Mouse (Mus musculus) liver, embryonic 13.5 days (tissue): ENCODE measurements around the gene H2afx. TPM values are rescaled to one million over a fixed set of nuclear protein-coding genes. Genes with fewer than 3 reads are reported as not detected.
"Not testable (repeated sequence)": the region's sequence is repeated elsewhere in the genome, so short reads cannot be mapped to it uniquely, and the experiment has no call there.

ENCODE experiments used
- ATAC-seq: fragments of 200-750 bp; cut with Nextera tagmentation; 2 replicates; pipeline ENCODE4 v1.8.0; 2017; ENCODE audit warnings: low read depth, mild to moderate bottlenecking, moderate number of reproducible peaks, moderate library complexity
- DNase-seq: peaks from one replicate; pipeline ENCODE4 v3.0.0; 2022
- H3K27ac ChIP-seq: fragments of 300-500 bp; sonication (generic); 2 replicates; pipeline ENCODE4 v1.5.1; 2015; ENCODE audit warnings: moderate library complexity, mild to moderate bottlenecking, inconsistent platforms
- H3K27me3 ChIP-seq: fragments of 300-500 bp; sonication (generic); 2 replicates; pipeline ENCODE4 v1.6.1; 2015; ENCODE audit warnings: mild to moderate bottlenecking, inconsistent platforms
- H3K36me3 ChIP-seq: fragments of 300-500 bp; sonication (generic); 2 replicates; pipeline ENCODE4 v1.6.1; 2015; ENCODE audit warnings: mild to moderate bottlenecking, inconsistent platforms
- H3K4me1 ChIP-seq: fragments of 300-500 bp; sonication (generic); replicated peaks from 2 replicates; pipeline ENCODE4 v1.6.1; 2015; ENCODE audit warnings: inconsistent platforms
- H3K4me2 ChIP-seq: fragments of 300-500 bp; sonication (generic); 2 replicates; pipeline ENCODE4 v1.6.1; 2015; ENCODE audit warnings: inconsistent platforms, mild to moderate bottlenecking, moderate library complexity
- H3K4me3 ChIP-seq: fragments of 300-500 bp; sonication (generic); replicated peaks from 2 replicates; pipeline ENCODE4 v1.5.1; 2015; ENCODE audit warnings: mild to moderate bottlenecking, inconsistent platforms
- H3K9ac ChIP-seq: fragments of 300-500 bp; sonication (generic); 2 replicates; pipeline ENCODE4 v1.6.1; 2015; ENCODE audit warnings: mild to moderate bottlenecking, inconsistent platforms
- H3K9me3 ChIP-seq: fragments of 300-500 bp; sonication (generic); replicated peaks from 2 replicates; pipeline ENCODE4 v1.6.1; 2016; ENCODE audit warnings: inconsistent platforms
- WGBS: fragments of 180-500 bp; shearing (Covaris S2); methylation state at CpG from one replicate; pipeline ENCODE4 v1.1.7; 2015; ENCODE audit not compliant: insufficient replicate concordance; 5-methylcytosine and 5-hydroxymethylcytosine counted together
- polyA plus RNA-seq: library from polyadenylated mRNA; unstranded; fragments of >200 nt; fragmentation: Nextera tagmentation; extraction: Ambion mirVana; gene quantifications from 2 replicates; pipeline ENCODE4 v1.2.1, GENCODE M21; 2015

The H2afx gene
- 208 and 210 TPM in 2 replicates for polyA plus RNA-seq

DNA sequence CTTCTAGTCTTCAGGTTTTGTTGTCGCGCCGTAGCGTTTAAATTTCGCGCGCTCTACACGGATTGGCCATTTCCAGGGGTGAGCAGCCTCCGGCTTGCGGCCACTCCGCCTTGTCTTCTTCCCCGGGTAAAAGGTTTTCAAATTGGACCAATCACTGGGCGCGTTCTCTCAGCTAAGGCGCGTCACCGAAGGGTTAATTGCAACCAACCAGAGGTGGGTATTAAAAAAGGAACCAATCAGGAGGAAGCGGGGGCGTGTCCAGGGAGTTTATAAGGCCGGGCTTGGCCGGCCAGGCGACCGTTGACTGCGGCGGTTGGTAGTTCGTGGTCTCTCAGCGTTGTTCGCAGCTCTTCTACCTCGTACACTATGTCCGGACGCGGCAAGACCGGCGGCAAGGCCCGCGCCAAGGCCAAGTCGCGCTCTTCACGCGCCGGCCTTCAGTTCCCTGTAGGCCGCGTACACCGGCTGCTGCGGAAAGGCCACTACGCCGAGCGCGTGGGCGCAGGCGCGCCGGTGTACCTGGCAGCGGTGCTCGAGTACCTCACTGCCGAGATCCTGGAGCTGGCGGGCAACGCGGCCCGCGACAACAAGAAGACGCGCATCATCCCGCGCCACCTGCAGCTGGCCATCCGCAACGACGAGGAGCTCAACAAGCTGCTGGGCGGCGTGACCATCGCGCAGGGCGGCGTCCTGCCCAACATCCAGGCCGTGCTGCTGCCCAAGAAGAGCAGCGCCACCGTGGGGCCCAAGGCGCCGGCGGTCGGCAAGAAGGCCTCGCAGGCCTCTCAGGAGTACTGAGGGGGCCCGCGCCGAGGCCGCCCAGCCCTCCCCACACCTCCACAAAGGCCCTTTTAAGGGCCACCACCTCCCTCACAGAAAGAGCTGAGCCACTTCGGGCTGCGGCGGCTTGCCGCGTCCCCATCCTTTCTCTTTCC is at the start of gene H2afx:
Gene H2afx, plus strand, starts transcription at position 299 of the 935 bp plus-strand sequence.
- H3K9ac ChIP-seq, result peak within 1 kb of the TSS; percentile 97
- peaks cover 88% of the 10 kb centered on the region for H3K36me3 ChIP-seq
- under 1% methylated on average over 88 of the region's 91 CpGs for WGBS
- no peaks in the 10 kb centered on the region for H3K27me3 ChIP-seq
- peak within 1 kb of the TSS; percentile 99 for H3K27ac ChIP-seq
- peak; percentile 86 for ATAC-seq
- no peaks in the 10 kb centered on the region for H3K9me3 ChIP-seq
- DNase-seq, result peak; percentile 99
- peaks cover 48% of the 10 kb centered on the region for H3K4me1 ChIP-seq
- H3K4me2 ChIP-seq, result peak within 1 kb of the TSS; percentile 78
- H3K4me3 ChIP-seq, result peak within 1 kb of the TSS; percentile 80

DNA sequence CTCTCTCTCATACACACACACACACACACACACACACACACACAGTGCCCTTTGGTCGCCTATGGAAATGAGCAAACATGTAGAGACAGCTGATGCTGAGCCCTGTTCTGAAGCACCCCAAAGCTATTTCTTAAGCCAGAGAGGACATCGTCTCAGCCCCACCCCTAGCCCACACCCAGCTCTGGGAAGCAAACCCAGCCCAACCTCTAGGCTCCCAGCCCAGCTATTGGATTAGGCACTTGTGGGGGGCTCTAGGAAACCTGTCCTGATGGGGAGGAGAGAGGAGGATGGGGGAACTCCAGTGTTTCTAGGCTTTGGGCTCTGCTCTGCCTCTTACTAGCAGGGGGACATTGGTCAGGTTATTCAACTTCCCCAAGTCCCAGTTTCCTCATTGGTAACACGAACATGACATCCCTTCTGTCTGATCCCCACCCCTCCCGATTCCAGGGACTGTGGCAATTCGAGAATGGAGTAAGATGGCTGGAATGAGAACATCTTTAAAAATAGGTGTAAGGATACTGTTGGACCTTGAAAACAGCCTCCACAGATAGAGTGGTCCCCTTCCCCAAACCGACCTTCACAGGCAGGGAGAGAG is 48.1 kb upstream of the H2afx start:
- Histone ChIP-seq H3K36me3 (peaks cover 49% of the 10 kb centered on the region), H3K4me3 (peak overlapping the region; percentile 97), H3K27me3 (0 out of 2 replicates have a peak, but pooled peaks cover 8% of the 10 kb centered on the region), H3K9ac (peak overlapping the region; percentile 99), H3K4me1 (peaks cover 73% of the 10 kb centered on the region), H3K4me2 (peak overlapping the region; percentile 88), H3K9me3 (0 out of 2 replicates have a peak, but pooled peaks cover 3% of the 10 kb centered on the region), H3K27ac (peak overlapping the region; percentile 97)
- WGBS, result 4% methylated on average over 6 of the region's 6 CpGs
- ATAC-seq (peak; percentile 62), DNase-seq (peak; percentile 68)

DNA sequence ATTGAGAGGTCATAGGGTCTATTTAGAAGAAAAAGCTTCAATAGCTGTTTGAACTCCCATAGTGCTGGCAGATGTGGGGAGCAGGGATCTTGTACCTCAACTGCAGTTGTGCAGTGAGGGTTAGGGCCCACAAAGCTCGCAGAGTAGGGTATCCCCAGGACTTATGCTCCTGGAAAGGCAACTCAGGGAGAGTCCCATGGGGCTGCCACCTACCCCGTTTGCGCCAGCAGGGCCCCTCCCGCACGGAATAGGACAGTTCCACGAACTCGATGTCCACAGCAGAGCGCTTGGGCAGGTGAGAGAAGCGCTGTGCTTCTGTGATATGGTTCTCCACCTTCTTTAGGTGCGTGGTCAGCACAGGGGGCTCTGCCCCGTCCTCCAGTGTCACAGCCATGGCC is 47.5 kb upstream of the H2afx start:
- Histone ChIP-seq H3K4me2 (peak overlapping the region; percentile 88), H3K27me3 (0 out of 2 replicates have a peak, but pooled peaks cover 8% of the 10 kb centered on the region), H3K9ac (peak overlapping the region; percentile 99), H3K4me3 (peak overlapping the region; percentile 97), H3K9me3 (0 out of 2 replicates have a peak, but pooled peaks cover 3% of the 10 kb centered on the region), H3K27ac (peak overlapping the region; percentile 97), H3K36me3 (peaks cover 49% of the 10 kb centered on the region), H3K4me1 (peaks cover 73% of the 10 kb centered on the region)
- DNase-seq (peak; percentile 29), ATAC-seq (0 out of 2 replicates have a peak, but pooled peaks have one; percentile 8)
- 6% methylated on average over 11 of the region's 11 CpGs for WGBS

DNA sequence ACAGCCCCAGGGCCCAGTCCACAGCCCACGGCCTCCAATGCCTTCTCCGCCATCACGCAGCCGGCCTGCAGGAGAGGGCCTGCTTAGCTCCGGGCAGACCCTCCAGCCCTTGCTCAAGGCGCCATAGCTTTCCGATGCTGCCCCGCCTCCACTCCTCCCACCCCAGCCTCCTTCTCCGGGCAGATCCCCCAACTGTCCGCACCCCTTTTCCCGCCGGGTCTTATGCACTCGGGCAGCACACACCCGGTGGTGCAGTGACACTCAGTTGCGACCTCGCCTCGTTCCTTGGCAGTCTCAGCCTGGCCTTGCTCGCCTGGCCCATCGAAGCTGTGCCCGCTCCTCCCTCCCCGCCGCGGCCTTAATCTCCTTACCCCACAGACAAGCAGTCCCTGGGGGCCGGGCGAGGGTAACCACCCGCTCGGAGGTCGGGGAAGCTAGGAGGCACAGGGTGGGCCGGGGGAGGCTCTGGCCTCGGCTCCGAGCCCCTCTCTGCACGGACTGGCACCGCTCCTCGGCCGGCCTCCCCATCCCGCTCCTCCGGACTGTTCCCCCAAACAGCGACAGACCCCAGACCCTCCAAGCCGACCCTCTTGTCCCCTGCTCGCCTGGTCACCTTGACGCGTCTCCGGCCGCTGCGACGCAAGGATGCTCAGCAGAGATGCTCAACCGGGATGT is 47.0 kb upstream of the H2afx start:
- Histone ChIP-seq H3K9me3 (0 out of 2 replicates have a peak, but pooled peaks cover 3% of the 10 kb centered on the region), H3K4me2 (peak overlapping the region; percentile 88), H3K4me3 (peak overlapping the region; percentile 97), H3K27ac (peak overlapping the region; percentile 97), H3K36me3 (peaks cover 49% of the 10 kb centered on the region), H3K9ac (peak overlapping the region; percentile 99), H3K4me1 (peaks cover 77% of the 10 kb centered on the region), H3K27me3 (0 out of 2 replicates have a peak, but pooled peaks cover 8% of the 10 kb centered on the region)
- DNase-seq (peak; percentile 48), ATAC-seq (peak; percentile 37)
- 2% methylated on average over 47 of the region's 47 CpGs for WGBS

DNA sequence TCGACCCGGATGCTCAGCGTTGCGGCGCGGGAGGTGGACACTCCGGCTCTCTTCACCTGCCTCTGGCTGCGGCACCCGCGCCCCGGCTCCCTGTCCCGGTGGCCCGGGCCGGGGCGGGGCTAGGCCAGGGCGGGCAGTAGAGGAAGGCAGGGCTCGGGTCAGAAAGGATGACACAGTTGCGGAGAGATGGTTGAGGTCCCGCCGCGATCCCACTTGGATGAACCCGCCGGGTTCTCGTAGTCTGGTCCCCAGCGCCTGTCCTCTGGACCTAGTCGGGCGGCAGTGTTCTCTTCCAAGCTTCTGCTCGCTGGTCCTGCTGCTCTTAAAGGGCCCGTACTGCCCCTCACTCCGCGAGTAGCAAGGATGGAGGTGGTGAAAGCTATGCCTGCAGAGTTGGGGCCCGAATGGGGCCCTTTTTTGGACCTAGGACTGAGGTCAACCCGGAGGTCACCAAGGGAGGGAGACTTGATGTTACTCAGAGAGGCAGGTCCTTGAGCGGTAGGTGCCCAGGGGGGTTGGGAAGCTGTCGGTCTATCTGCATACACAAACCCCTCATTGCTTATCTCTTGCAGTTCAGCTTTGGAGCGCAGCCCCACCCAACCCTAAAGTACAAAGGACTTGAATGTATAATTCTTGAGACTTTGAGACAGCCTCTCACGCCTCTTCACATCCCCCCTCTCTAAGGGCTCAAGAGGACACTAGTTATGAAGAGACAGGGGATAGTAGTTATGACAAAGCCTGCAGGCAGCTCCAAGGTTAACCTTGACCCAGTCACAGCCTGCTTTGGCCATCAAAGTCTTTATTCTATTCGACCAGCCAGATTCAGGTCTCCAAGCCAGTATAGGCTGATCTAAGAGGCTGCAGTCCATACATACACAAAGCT is 46.2 kb upstream of the H2afx start, which contains the start of gene Abcg4:
Gene Abcg4, minus strand, starts transcription at position 540 of the 883 bp plus-strand sequence.
- H3K9ac ChIP-seq, result peak within 1 kb of the TSS; percentile 99
- H3K27me3 ChIP-seq, result 0 out of 2 replicates have a peak, but pooled peaks cover 8% of the 10 kb centered on the region
- ATAC-seq, result peak; percentile 85
- peak within 1 kb of the TSS; percentile 97 for H3K27ac ChIP-seq
- peak within 1 kb of the TSS; percentile 97 for H3K4me3 ChIP-seq
- H3K4me1 ChIP-seq, result peaks cover 77% of the 10 kb centered on the region
- H3K4me2 ChIP-seq, result peak within 1 kb of the TSS; percentile 88
- 0 out of 2 replicates have a peak, but pooled peaks cover 3% of the 10 kb centered on the region for H3K9me3 ChIP-seq
- DNase-seq, result peak; percentile 81
- 1% methylated on average over 38 of the region's 38 CpGs for WGBS
- peaks cover 52% of the 10 kb centered on the region for H3K36me3 ChIP-seq

DNA sequence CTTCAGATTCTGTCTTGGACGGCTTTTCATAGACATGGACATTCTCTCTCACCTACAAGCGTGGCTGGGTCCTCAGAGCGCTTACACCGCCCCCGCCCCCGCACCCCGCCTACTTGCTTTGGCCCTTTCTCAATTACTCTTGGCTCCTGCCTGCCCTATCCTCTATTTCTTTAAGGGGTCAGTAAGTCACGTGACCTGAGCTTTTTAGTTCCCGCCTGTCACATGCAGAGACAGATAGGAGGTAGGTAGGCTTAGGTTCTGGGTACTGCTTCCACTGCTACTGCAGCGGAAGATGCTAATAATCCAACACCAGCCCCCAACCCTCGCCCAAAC is 45.6 kb upstream of the H2afx start:
- Histone ChIP-seq H3K27me3 (0 out of 2 replicates have a peak, but pooled peaks cover 8% of the 10 kb centered on the region), H3K9me3 (0 out of 2 replicates have a peak, but pooled peaks cover 3% of the 10 kb centered on the region), H3K27ac (peak overlapping the region; percentile 97), H3K36me3 (peaks cover 52% of the 10 kb centered on the region), H3K4me1 (peaks cover 71% of the 10 kb centered on the region), H3K4me3 (peak overlapping the region; percentile 97), H3K4me2 (peak overlapping the region; percentile 88), H3K9ac (peak overlapping the region; percentile 99)
- DNase-seq (peak; percentile 33), ATAC-seq (peak; percentile 37)
- WGBS, result 9% methylated on average over 11 of the region's 11 CpGs

DNA sequence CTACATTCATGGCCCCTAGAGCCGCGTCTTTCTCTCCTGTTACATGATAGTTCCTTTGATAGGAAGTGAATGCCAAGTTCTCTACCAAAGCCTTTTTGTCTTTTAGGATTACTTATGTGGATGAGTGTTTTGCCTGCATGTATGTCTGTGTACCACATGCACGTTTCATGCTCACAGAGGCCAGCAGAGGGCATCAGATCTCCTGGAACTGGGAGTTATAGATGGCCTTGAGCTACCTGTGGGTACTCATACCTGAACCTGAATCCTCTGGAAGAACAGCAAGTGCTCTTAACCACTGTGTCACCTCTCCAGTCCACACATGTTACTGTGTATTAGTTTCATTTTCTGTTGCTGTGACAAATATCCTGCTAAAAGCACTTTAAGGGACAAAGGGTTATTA is 42.0 kb upstream of the H2afx start:
- peaks cover 40% of the 10 kb centered on the region for H3K4me1 ChIP-seq
- H3K27me3 ChIP-seq, result 0 out of 2 replicates have a peak, but pooled peaks cover 3% of the 10 kb centered on the region
- H3K9ac ChIP-seq, result no peak overlapping the region
- H3K4me2 ChIP-seq, result no peak overlapping the region
- peak overlapping the region; percentile 25; the same call in 1 of the 2 replicates for H3K27ac ChIP-seq
- ATAC-seq, result no peak
- H3K9me3 ChIP-seq, result 0 out of 2 replicates have a peak, but pooled peaks cover 3% of the 10 kb centered on the region
- DNase-seq, result no peak
- WGBS, result 57% methylated on average over 3 of the region's 3 CpGs
- peaks cover 74% of the 10 kb centered on the region for H3K36me3 ChIP-seq
- H3K4me3 ChIP-seq, result no peak overlapping the region

DNA sequence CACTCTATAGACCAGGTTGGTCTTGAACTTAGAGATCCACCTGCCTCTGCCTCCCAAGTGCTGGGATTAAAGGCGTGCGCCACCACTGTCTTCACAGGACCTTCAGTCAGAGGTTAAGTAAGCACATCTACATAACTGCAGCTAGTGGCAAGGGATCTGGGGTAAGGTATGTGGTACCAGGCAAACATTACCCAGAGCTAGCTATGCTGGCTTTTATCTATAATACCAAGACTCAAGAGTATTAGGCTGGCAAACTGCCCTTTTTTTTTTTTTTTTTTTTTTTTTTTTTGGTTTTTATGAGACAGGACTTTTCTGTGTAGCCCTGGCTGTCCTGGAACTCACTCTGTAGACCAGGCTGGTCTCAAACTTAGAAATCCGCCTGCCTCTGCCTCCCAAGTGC is 34.5 kb upstream of the H2afx start:
- H3K27me3 ChIP-seq, DNase-seq, H3K9ac ChIP-seq, H3K4me2 ChIP-seq, H3K4me3 ChIP-seq, ATAC-seq, H3K9me3 ChIP-seq: not testable (repeated sequence)
- Histone ChIP-seq H3K4me1 (peaks cover 30% of the 10 kb centered on the region), H3K27ac (peak overlapping the region; percentile 34; the same call in 1 of the 2 replicates), H3K36me3 (peaks cover 81% of the 10 kb centered on the region)
- 89% methylated on average over 3 of the region's 3 CpGs for WGBS

DNA sequence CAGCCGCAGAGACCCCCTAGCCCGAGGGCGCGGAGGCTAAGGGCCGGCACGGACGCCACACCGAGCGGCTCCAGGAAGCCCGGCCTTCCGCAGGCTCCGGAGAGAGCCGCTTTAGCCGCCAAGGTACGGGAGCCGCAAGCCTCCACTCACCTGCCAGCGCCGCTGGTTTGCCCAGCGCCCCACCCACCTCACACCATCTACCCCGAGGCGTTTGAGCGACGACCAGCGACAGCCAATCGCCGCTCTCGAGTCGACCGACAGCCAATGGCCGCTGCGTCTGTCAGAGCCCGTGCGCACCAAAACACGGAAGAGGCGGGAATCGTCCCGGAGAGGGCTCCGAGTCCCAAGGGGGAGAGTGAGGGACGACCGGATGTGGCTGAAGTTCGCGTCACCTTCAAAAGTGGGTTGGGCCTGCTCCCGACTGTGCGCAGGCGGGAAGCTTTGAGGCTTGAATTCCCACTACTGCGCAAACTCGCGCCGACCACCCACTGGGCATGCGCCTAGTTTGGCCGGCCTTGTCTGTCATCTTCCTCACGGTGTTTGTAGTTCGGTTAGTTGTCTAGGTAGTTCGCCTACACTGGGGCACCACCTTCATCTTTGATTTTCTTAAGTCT is 28.9 kb upstream of the H2afx start, which contains the start of gene Hinfp:
Gene Hinfp, minus strand, starts transcription at position 206 of the 614 bp plus-strand sequence.
- H3K9me3 ChIP-seq, result no peaks in the 10 kb centered on the region
- no peaks in the 10 kb centered on the region for H3K27me3 ChIP-seq
- H3K9ac ChIP-seq, result peak within 1 kb of the TSS; percentile 94
- peaks cover 33% of the 10 kb centered on the region for H3K36me3 ChIP-seq
- ATAC-seq (peak; percentile 99), DNase-seq (peak; percentile 99)
- H3K4me1 ChIP-seq, result peaks cover 50% of the 10 kb centered on the region
- WGBS, result 0% methylated on average over 54 of the region's 54 CpGs
- peak within 1 kb of the TSS; percentile 83 for H3K27ac ChIP-seq
- peak within 1 kb of the TSS; percentile 87 for H3K4me2 ChIP-seq
- peak within 1 kb of the TSS; percentile 82 for H3K4me3 ChIP-seq
